Comparison of ENCODE assay signal across 25 mouse cellular contexts in genomic region chr2:168718267-168718666, GRCm38 (mm10). TPM values are rescaled to one million over a fixed set of nuclear protein-coding genes. Genes with fewer than 3 reads are reported as not detected.
DNase-seq lines count a peak whose midpoint lies in the region; ATAC-seq and TF ChIP-seq lines count a peak whose summit lies in the region.
"Had no signal": no experiment of that assay in that cellular context is flagged by ENCODE, and none has a peak within 500 bp of the region (broad histone marks: within the 10 kb centered on the region; RNA-seq: fewer than 3 reads in every experiment).

No protein-coding gene starts in this region.

- ATAC-seq in hindbrain, postnatal 0 days, result peak; percentile 28; the same call in 1 of the 2 replicates
- ATAC-seq in hindbrain, embryonic 13.5 days (ENCODE audit: low FRiP score), result no peak
- 0 out of 2 replicates have a peak, but pooled peaks have one; percentile 27 for ATAC-seq in midbrain, postnatal 0 days (ENCODE audit: low FRiP score)
- no peak for ATAC-seq in midbrain, embryonic 11.5 days (ENCODE audit: low FRiP score)
- ATAC-seq in limb, embryonic 13.5 days (ENCODE audit: low FRiP score, low read depth), result peak; percentile 60; the same call in 1 of the 2 replicates
- ATAC-seq: forebrain, embryonic 16.5 days had no signal

- H3K4me2 ChIP-seq in hindbrain, postnatal 0 days (ENCODE audit: low read depth, low read length), result no peak overlapping the region
- no peak overlapping the region for H3K4me2 ChIP-seq in hindbrain, embryonic 13.5 days
- H3K4me2 ChIP-seq in midbrain, postnatal 0 days (ENCODE audit: low read depth, low read length, poor library complexity, severe bottlenecking), result no peak overlapping the region
- no peak overlapping the region for H3K4me2 ChIP-seq in midbrain, embryonic 11.5 days
- no peak overlapping the region for H3K4me2 ChIP-seq in limb, embryonic 13.5 days (replicated peaks)
- H3K4me2 ChIP-seq: heart, embryonic 13.5 days; hindbrain, embryonic 12.5 days; liver, embryonic 15.5 days; lung, embryonic 14.5 days had no signal

- 0 out of 2 replicates have a peak, but pooled peaks cover 3% of the 10 kb centered on the region for H3K4me1 ChIP-seq in hindbrain, postnatal 0 days (ENCODE audit: insufficient read depth, low read length)
- H3K4me1 ChIP-seq in hindbrain, embryonic 13.5 days (replicated peaks), result peaks cover 25% of the 10 kb centered on the region
- H3K4me1 ChIP-seq in midbrain, postnatal 0 days (ENCODE audit: insufficient read depth, low read length), result peaks cover 7% of the 10 kb centered on the region; the same call in 1 of the 2 replicates
- H3K4me1 ChIP-seq in midbrain, embryonic 11.5 days (ENCODE audit: control insufficient read depth, insufficient read depth, low read length), result peaks cover 4% of the 10 kb centered on the region
- peaks cover 11% of the 10 kb centered on the region for H3K4me1 ChIP-seq in limb, embryonic 13.5 days
- H3K4me1 ChIP-seq: heart, embryonic 13.5 days; liver, embryonic 15.5 days had no signal

- H3K27me3 ChIP-seq in hindbrain, postnatal 0 days (ENCODE audit: insufficient read depth, low read length), result no peaks in the 10 kb centered on the region
- no peaks in the 10 kb centered on the region for H3K27me3 ChIP-seq in hindbrain, embryonic 13.5 days
- no peaks in the 10 kb centered on the region for H3K27me3 ChIP-seq in midbrain, postnatal 0 days (ENCODE audit: insufficient read depth, low read length)
- no peaks in the 10 kb centered on the region for H3K27me3 ChIP-seq in midbrain, embryonic 11.5 days (ENCODE audit: control insufficient read depth, insufficient read depth, low read length)
- H3K27me3 ChIP-seq in limb, embryonic 13.5 days, result no peaks in the 10 kb centered on the region
- H3K27me3 ChIP-seq: heart, embryonic 13.5 days; hindbrain, embryonic 12.5 days; liver, embryonic 15.5 days had no signal

- WGBS in hindbrain, postnatal 0 days, result 74% methylated on average over 2 of the region's 2 CpGs
- WGBS in hindbrain, embryonic 13.5 days, result 90% methylated on average over 2 of the region's 2 CpGs
- 67% methylated on average over 2 of the region's 2 CpGs for WGBS in midbrain, postnatal 0 days
- WGBS in midbrain, embryonic 11.5 days, result 86% methylated on average over 2 of the region's 2 CpGs
- 79% methylated on average over 2 of the region's 2 CpGs for WGBS in limb, embryonic 13.5 days

- H3K36me3 ChIP-seq in hindbrain, postnatal 0 days (ENCODE audit: insufficient read depth, low read length), result no peaks in the 10 kb centered on the region
- peaks cover 10% of the 10 kb centered on the region for H3K36me3 ChIP-seq in hindbrain, embryonic 13.5 days
- H3K36me3 ChIP-seq in midbrain, postnatal 0 days (ENCODE audit: insufficient read depth, low read length), result no peaks in the 10 kb centered on the region
- no peaks in the 10 kb centered on the region for H3K36me3 ChIP-seq in midbrain, embryonic 11.5 days (ENCODE audit: control insufficient read depth, insufficient read depth, low read length)
- no peaks in the 10 kb centered on the region; the same call in 1 of the 2 replicates for H3K36me3 ChIP-seq in limb, embryonic 13.5 days
- H3K36me3 ChIP-seq: forebrain, embryonic 10.5 days; hindbrain, embryonic 12.5 days; liver, embryonic 15.5 days had no signal

- H3K9me3 ChIP-seq in hindbrain, postnatal 0 days (ENCODE audit: low read length), result no peaks in the 10 kb centered on the region
- no peaks in the 10 kb centered on the region; the same call in 1 of the 2 replicates for H3K9me3 ChIP-seq in hindbrain, embryonic 13.5 days
- H3K9me3 ChIP-seq in midbrain, postnatal 0 days (ENCODE audit: low read length), result no peaks in the 10 kb centered on the region
- no peaks in the 10 kb centered on the region for H3K9me3 ChIP-seq in midbrain, embryonic 11.5 days (ENCODE audit: control insufficient read depth, low read length)
- no peaks in the 10 kb centered on the region for H3K9me3 ChIP-seq in limb, embryonic 13.5 days
- H3K9me3 ChIP-seq: forebrain, embryonic 10.5 days; hindbrain, embryonic 12.5 days; liver, embryonic 15.5 days had no signal

- H3K27ac ChIP-seq in hindbrain, postnatal 0 days, result no peak overlapping the region
- no peak overlapping the region for H3K27ac ChIP-seq in hindbrain, embryonic 13.5 days
- H3K27ac ChIP-seq in midbrain, postnatal 0 days (ENCODE audit: low read depth, low read length), result no peak overlapping the region
- H3K27ac ChIP-seq in midbrain, embryonic 11.5 days (ENCODE audit: low read depth, low read length), result no peak overlapping the region
- H3K27ac ChIP-seq in limb, embryonic 13.5 days, result no peak overlapping the region
- H3K27ac ChIP-seq: forebrain, embryonic 10.5 days; heart, adult 2 months; heart, embryonic 13.5 days; hindbrain, embryonic 12.5 days; kidney, postnatal 0 days; liver, embryonic 15.5 days had no signal

- no peak overlapping the region for H3K4me3 ChIP-seq in hindbrain, postnatal 0 days (ENCODE audit: low read length)
- H3K4me3 ChIP-seq in hindbrain, embryonic 13.5 days, result no peak overlapping the region
- H3K4me3 ChIP-seq in midbrain, postnatal 0 days (ENCODE audit: low read depth, low read length), result no peak overlapping the region
- H3K4me3 ChIP-seq in midbrain, embryonic 11.5 days (ENCODE audit: low read depth, low read length), result no peak overlapping the region
- no peak overlapping the region for H3K4me3 ChIP-seq in limb, embryonic 13.5 days
- H3K4me3 ChIP-seq: forebrain, embryonic 10.5 days; heart, adult 2 months; heart, embryonic 13.5 days; hindbrain, embryonic 12.5 days; liver, embryonic 15.5 days had no signal

- H3K9ac ChIP-seq in hindbrain, postnatal 0 days (replicated peaks; ENCODE audit: low read length), result no peak overlapping the region
- H3K9ac ChIP-seq in hindbrain, embryonic 13.5 days, result no peak overlapping the region
- H3K9ac ChIP-seq in midbrain, postnatal 0 days (replicated peaks; ENCODE audit: low read length, poor library complexity, severe bottlenecking), result no peak overlapping the region
- H3K9ac ChIP-seq in midbrain, embryonic 11.5 days (ENCODE audit: low read length), result no peak overlapping the region
- H3K9ac ChIP-seq in limb, embryonic 13.5 days, result no peak overlapping the region
- H3K9ac ChIP-seq: heart, embryonic 13.5 days; hindbrain, embryonic 12.5 days; liver, embryonic 15.5 days; lung, embryonic 14.5 days had no signal

- no peak for DNase-seq in hindbrain, postnatal 0 days (ENCODE audit: low spot score)
- no peak for DNase-seq in midbrain, postnatal 0 days (ENCODE audit: low spot score)
- DNase-seq in midbrain, embryonic 11.5 days (ENCODE audit: low spot score, missing footprints), result no peak
- no peak for DNase-seq in thymus, postnatal 25 days
- DNase-seq: adrenal gland, postnatal 25 days; B cell, adult 2 months; heart, adult 2 months; heart, postnatal 14 days; kidney, adult 8-10 months; kidney, postnatal 4 days; lung, embryonic 14.5 days; lung, postnatal 14 days; right cerebral cortex, postnatal 4 days had no signal

- TF ChIP-seq CTCF in hindbrain, postnatal 0 days (IDR thresholded peaks at IDR 0.05; ENCODE audit: low read depth), result no peak
- no peak for TF ChIP-seq CTCF in midbrain, postnatal 0 days (IDR thresholded peaks at IDR 0.05)

RNA-seq across cellular contexts. Expression of gene Atp9a, which starts 23.9 kb away (rescaled TPM):
- 577 and 607 TPM in 2 replicates for total RNA-seq in hindbrain, postnatal 0 days (2014; rRNA removed)
- 127 and 130 TPM in 2 replicates for polyA plus RNA-seq in hindbrain, postnatal 0 days (2015; fragmentation: Nextera tagmentation; extraction: Ambion mirVana)
- 60.4 and 65.2 TPM in 2 replicates for polyA plus RNA-seq in hindbrain, embryonic 13.5 days (2015; fragmentation: Nextera tagmentation; extraction: Ambion mirVana)
- total RNA-seq in midbrain, postnatal 0 days (2014; rRNA removed), result 600 and 607 TPM in 2 replicates
- 159 and 163 TPM in 2 replicates for polyA plus RNA-seq in midbrain, postnatal 0 days (2015; fragmentation: Nextera tagmentation; extraction: Ambion mirVana)
- polyA plus RNA-seq in midbrain, embryonic 11.5 days (2014; fragmentation: Nextera tagmentation; extraction: Ambion mirVana), result 14.6 and 16.8 TPM in 2 replicates
- polyA plus RNA-seq in limb, embryonic 13.5 days (2015; fragmentation: Nextera tagmentation; extraction: Ambion mirVana), result 22.3 and 22.6 TPM in 2 replicates

RNA-seq across cellular contexts. Expression of gene Sall4, which starts 49.5 kb away (rescaled TPM):
- 0.31 and 0.32 TPM in 2 replicates for total RNA-seq in hindbrain, postnatal 0 days (2014; rRNA removed)
- 0.10 and 0.16 TPM in 2 replicates for polyA plus RNA-seq in hindbrain, postnatal 0 days (2015; fragmentation: Nextera tagmentation; extraction: Ambion mirVana)
- 0.91 and 1.1 TPM in 2 replicates for polyA plus RNA-seq in hindbrain, embryonic 13.5 days (2015; fragmentation: Nextera tagmentation; extraction: Ambion mirVana)
- 0.60 and 1.8 TPM in 2 replicates for total RNA-seq in midbrain, postnatal 0 days (2014; rRNA removed)
- polyA plus RNA-seq in midbrain, postnatal 0 days (2015; fragmentation: Nextera tagmentation; extraction: Ambion mirVana), result 0.54 and 0.87 TPM in 2 replicates
- 33.9 and 37.2 TPM in 2 replicates for polyA plus RNA-seq in midbrain, embryonic 11.5 days (2014; fragmentation: Nextera tagmentation; extraction: Ambion mirVana)
- polyA plus RNA-seq in limb, embryonic 13.5 days (2015; fragmentation: Nextera tagmentation; extraction: Ambion mirVana), result 0.71 and 1.9 TPM in 2 replicates
- total RNA-seq: adrenal gland, adult 18-20 months; adrenal gland, postnatal 25 days; liver, adult 2 months had no signal
- polyA plus RNA-seq: kidney, postnatal 0 days; liver, adult 2 months; spleen, adult 2 months; thymus, postnatal 0 days had no signal

Comparison
In these comparisons a context has a peak if more than half of its experiments do, and no peak if none do; other contexts are left out.
1. ATAC-seq: peak in hindbrain, postnatal 0 days (single experiment), midbrain, postnatal 0 days (single experiment) and limb, embryonic 13.5 days (single experiment); none in hindbrain, embryonic 13.5 days (single experiment) and midbrain, embryonic 11.5 days (single experiment).
2. RNA of gene Sall4, which starts 49.5 kb away (polyA plus RNA-seq): 33.9 to 37.2 TPM in midbrain, embryonic 11.5 days; 0.91 to 1.1 TPM in hindbrain, embryonic 13.5 days, 0.71 to 1.9 TPM in limb, embryonic 13.5 days, 0.54 to 0.87 TPM in midbrain, postnatal 0 days and 0.10 to 0.16 TPM in hindbrain, postnatal 0 days; every median in the first group is over 10 times any median in the second.